Mouse (Mus musculus) common myeloid progenitor, adult 5-6 weeks (primary cell): ENCODE measurements at regions not wholly inside any gene's neighbourhood (a gene's known extent, or its start where the extent isn't known, plus 50 kb on each side); places are given as distances from the start of the nearest gene placed in this dataset.

Source experiments
- ATAC-seq: replicated peaks from 2 replicates; pipeline ENCODE4 v1.8.0; 2016; ENCODE audit warnings: low read depth, mild to moderate bottlenecking, moderate TSS enrichment, inconsistent platforms; ENCODE audit not compliant: poor library complexity, severe bottlenecking

DNA sequence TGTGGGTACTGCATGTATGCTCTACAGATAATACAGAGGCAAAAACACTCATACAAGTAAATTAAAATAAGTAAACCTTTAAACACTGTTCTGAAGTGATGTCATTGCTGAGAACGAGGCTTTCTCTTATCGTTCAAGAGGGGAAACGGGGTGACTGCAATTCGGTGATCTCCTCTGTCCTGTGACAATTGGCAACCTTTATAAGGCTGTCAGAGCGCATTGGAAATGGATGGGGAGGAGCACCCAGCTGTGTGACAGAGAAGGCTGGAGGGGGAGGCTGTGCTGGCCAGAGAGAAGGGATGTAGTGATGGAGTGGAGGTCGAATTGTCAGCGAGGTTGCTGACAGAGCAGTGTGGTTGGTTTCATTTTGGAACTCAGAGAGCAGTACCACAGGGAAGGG is 428.0 kb downstream of the Glrx3 start:
- ATAC-seq, result no peak

GRCm38 (mm10) chr7:137866880-137867279 is 429.5 kb downstream of the Glrx3 start:
- ATAC-seq, result no peak

GRCm38 (mm10) chr7:137868501-137868900 is 431.1 kb downstream of the Glrx3 start:
- no peak for ATAC-seq

DNA sequence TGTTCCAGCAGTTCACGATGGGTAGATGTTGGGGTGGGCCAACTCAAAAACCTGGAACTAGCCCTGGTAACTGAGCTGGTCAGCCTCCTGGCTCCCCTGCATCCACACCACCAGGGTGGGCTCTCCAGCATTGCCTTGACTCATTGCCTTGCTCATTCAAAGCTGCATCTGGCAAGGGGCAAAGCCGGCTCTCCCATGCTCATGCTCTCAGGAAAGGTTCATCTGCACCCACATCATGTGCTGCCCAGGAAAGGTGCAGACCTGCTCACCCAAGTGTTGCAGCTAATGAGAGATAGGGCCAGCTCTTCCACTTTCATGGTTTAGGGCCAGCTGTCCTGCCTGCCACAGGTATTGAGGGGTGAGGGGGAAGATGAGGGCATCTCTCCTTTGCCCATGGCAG is 437.9 kb downstream of the Glrx3 start:
- no peak for ATAC-seq

- no peak for ATAC-seq
These were observed 441.9 kb downstream of the Glrx3 start for GRCm38 (mm10) chr7:137879296-137879695.

DNA sequence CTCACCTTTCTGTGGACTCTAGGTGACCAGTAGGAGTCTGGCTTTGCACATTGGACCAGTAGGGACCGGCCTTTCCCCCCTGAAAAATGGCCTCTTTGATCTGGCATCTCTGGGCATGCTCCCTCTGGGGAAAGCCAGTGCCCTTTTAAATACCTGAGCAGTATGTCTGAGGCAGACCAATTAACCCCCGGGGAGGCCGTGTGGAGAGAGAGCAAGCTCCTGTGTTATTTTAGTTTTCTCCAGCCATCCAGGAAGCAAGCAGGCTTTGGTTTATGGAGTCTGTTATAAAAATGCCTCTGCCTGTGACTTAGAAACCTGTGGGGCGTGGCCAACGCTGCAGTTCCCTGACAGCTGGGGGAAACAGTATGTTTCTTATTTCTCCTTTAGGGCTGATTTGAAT is 445.5 kb downstream of the Glrx3 start:
- ATAC-seq, result no peak

- ATAC-seq, result no peak
These were observed 446.3 kb downstream of the Glrx3 start for GRCm38 (mm10) chr7:137883701-137884100.

- no peak for ATAC-seq
These were observed 447.7 kb downstream of the Glrx3 start for GRCm38 (mm10) chr7:137885146-137885545.

- ATAC-seq, result no peak
These were observed 451.3 kb downstream of the Glrx3 start for GRCm38 (mm10) chr7:137888731-137889130.

GRCm38 (mm10) chr7:137906424-137907060 is 469.1 kb downstream of the Glrx3 start:
- no peak for ATAC-seq

GRCm38 (mm10) chr7:137909456-137909855 is 472.0 kb downstream of the Glrx3 start:
- ATAC-seq, result no peak

DNA sequence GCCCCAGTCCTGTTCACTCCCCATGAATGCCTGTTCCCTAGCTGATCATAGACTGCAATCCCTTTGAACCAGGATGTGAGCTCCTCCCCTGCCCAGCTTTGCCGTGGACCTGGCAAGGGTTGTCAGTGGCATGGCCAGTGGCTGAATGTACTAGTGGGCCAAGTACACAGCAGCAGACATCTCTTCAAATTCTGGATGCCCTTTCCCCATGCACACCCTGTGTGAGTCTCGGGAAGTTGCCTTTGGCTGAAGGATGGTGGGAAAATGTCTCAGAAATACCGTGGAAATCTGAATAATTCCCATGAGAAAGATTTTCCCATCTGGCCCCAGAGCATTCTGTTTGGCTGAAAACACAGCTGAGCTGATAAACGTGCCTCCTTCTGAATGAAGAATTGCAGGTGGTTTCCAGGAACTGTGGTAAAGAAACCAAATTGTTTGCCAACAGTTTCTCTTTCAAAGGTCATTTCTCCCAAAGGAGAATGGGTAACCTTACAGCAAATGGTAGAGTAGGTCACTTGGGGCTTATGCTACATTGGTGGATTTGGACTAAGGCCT is 476.2 kb downstream of the Glrx3 start:
- no peak for ATAC-seq

- no peak for ATAC-seq
These were observed 477.1 kb downstream of the Glrx3 start for GRCm38 (mm10) chr7:137914506-137914905.

- no peak for ATAC-seq
These were observed 478.9 kb downstream of the Glrx3 start for GRCm38 (mm10) chr7:137916351-137916750.

DNA sequence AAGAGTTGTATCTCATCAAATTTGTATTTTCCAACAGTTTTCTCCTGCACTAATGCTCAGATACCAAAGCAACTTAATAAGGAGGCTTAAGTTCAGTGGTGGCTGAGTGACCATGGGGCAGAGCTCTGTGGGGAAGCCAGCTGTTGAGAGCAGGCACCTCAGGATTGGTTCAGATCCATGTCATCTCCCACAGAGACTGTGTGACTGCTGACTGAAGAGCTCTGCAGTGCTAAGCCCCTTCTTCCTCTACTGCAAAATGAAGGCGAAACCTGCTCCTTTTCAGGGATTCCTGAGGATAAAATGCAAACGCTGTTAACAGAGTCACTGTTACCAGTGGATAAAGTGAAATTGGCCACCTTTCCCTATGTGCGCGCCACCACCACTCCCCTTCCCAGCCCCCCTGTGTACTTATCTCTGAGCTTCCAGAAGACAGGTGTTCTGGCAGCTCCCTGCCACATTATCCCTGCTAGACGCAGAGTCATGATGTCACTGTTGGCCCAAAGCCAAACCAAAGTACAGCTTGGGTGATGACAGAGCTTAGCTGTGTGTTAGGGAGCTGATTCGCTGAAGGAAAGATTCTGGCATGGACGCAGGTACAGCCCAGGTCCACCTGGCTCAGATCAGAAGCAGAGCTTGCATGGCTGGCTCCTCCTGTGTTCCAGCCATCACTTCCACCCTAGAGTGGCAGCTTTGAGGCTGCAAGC is 472.9 kb downstream of the Tcerg1l start:
- no peak for ATAC-seq

GRCm38 (mm10) chr7:137925656-137926055 is 471.9 kb downstream of the Tcerg1l start:
- no peak for ATAC-seq

DNA sequence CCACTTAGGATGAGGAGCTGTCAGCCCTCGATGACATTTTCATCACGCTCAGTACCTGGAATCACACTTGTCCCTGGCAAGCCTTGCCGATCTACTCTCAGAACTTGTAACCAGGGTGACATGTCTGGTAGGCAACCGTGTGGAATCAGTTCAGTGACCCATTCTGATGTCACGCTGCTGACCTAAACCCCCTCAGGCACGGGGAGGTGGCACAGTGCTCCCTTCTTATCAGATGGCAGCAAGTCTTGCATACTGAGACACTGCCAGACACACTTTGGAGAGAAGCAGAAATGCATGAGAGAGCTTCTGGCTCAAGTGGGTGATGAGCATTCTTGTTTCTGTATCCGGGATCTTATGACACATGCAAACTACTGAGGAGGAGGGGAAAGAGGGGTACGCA is 470.2 kb downstream of the Tcerg1l start:
- ATAC-seq, result no peak

- no peak for ATAC-seq
These were observed 467.3 kb downstream of the Tcerg1l start for GRCm38 (mm10) chr7:137930200-137930599.

GRCm38 (mm10) chr7:137935896-137936295 is 461.6 kb downstream of the Tcerg1l start:
- no peak for ATAC-seq

- ATAC-seq, result no peak
These were observed 458.4 kb downstream of the Tcerg1l start for GRCm38 (mm10) chr7:137939116-137939515.

- no peak for ATAC-seq
These were observed 457.4 kb downstream of the Tcerg1l start for GRCm38 (mm10) chr7:137940084-137940483.

- ATAC-seq, result no peak
These were observed 452.5 kb downstream of the Tcerg1l start for GRCm38 (mm10) chr7:137944991-137945390.
